Mouse (Mus musculus) erythroblast, embryonic 14.5 days (primary cell): ENCODE measurements around the gene Sbf2.

Source experiments
- GATA1 ChIP-seq: IDR thresholded peaks from 2 replicates; pipeline ENCODE4 v1.6.1; 2012; ENCODE audit warnings: low read length, inconsistent platforms, mixed read lengths
- TAL1 ChIP-seq: IDR thresholded peaks from 3 replicates; pipeline ENCODE4 v1.6.1; 2012; ENCODE audit warnings: low read length, inconsistent platforms, mixed read lengths

GRCm38 (mm10) chr7:110259966-110260711 lies 354.6 kb downstream of the Sbf2 start:
- no peak for TF ChIP-seq GATA1
- TF ChIP-seq TAL1 = no peak
